Mouse (Mus musculus) brown adipose tissue, adult 24 weeks (tissue): Measurements from ENCODE around the gene Rcor1. TPM values are rescaled to one million over a fixed set of nuclear protein-coding genes. Genes with fewer than 3 reads are reported as not detected.

Experiments
- H3K27ac ChIP-seq: fragments of 200-500 bp; replicated peaks from 2 replicates; pipeline ENCODE4 v1.5.1; 2012; ENCODE audit warnings: low read depth, mild to moderate bottlenecking, low read length
- H3K4me1 ChIP-seq: fragments of 200-500 bp; 2 replicates; pipeline ENCODE4 v1.6.1; 2012; ENCODE audit warnings: low read length, mixed read lengths; ENCODE audit not compliant: control insufficient read depth, insufficient read depth, insufficient read length
- H3K4me3 ChIP-seq: fragments of 200-500 bp; 2 replicates; pipeline ENCODE4 v1.5.1; 2012; ENCODE audit warnings: low read depth, mild to moderate bottlenecking, low read length, moderate library complexity; ENCODE audit not compliant: insufficient read depth
- polyA plus RNA-seq: library from polyadenylated mRNA; stranded (reverse); fragments of >200 nt; gene quantifications from 2 replicates; pipeline ENCODE4 v1.2.4, GENCODE M21; 2012; ENCODE audit not compliant: missing spikeins, insufficient read depth, insufficient read length

Gene Rcor1
- polyA plus RNA-seq, 1 experiment, result 9.7 TPM

DNA sequence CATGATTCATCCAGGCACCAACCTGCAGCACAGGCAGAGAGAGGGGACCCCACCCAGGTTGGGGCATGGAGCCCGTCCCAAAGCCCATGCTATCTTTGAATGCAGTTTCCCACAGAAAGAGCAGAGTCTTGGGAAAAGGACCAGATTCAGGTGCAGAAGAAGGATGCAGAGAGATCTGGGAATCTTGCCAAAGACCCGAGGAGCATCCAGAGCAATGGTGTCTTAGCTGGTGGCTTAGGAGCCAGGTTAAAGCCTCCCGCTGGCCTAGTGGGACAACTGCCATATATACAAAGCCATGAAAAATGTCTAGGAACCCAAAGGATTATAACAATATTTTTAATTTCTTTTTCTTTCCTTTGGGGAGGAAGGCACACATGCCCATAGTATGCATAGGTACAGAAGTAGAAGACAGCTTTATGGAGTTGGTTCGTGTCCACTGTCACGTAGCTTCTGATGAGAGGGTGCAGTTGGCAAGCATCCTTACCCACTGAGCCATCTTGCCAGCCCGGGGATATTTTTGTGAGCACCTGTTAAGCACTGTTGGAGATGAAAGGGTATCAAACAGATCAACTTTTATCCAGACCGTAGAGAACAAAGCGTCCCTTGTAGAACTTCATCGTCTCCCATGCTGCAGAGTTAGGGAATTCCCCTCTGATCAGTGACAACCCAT lies 82.0 kb downstream of the Rcor1 start:
- H3K4me3 ChIP-seq, result no peak overlapping the region
- no peak overlapping the region for H3K27ac ChIP-seq
- H3K4me1 ChIP-seq, result no peaks in the 10 kb centered on the region

DNA sequence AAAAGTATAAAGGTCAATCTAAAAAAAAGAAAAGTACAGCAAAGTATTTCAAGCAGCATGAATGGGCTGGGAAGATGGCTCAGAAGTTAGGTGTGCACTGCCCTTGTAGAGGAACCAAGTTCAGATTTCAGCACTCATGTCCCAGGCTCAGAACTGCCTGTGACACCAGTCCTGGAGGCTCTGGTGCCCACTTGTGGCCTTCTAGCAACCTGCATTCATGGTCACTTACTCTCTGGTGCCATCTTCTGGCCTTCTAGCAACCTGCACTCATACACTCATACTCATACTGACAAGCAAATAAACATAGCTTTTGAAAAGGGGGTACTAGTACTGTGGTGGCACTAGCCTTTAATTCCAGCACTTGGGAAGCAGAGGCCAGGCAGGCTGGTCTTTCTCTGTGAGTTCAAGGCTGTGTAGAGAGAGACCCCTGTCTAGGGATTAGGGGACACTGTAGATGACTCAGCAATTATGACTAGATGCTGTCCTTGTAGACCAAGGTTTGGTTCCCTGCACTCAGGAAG lies 83.2 kb downstream of the Rcor1 start:
- Histone ChIP-seq H3K4me3 (no peak overlapping the region), H3K4me1 (no peaks in the 10 kb centered on the region), H3K27ac (no peak overlapping the region)

DNA sequence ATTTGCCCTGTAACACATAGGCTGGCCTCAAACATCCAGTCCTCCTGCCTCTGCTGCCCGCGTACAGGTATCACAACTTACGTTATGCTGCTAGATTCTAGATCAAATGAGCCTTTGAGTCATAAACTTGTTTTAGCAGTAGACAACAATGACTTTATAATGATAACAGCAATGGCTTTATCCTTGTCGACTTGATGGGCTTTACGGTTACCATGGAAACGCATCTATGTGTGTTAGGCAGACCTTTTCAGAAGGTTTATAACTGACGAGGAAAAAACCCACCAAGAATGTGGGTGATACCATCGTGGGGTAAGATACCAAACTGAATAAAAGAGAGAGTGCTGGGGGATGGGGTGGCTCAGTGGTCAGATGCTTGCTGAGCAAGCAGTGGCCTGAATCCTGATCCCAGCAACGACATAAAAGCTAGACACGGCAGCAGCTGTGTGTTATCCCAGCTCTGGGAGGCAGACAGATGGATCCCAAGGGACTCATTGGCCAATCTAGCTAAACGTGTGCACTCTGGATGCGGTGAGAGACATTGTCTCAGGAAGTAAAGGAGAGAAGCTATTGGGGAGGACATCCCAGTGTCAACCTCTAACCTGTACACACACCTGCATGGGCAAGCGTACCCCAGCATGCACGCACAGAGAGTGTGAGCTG lies 85.6 kb downstream of the Rcor1 start:
- Histone ChIP-seq H3K27ac (no peak overlapping the region), H3K4me1 (no peaks in the 10 kb centered on the region), H3K4me3 (no peak overlapping the region)

DNA sequence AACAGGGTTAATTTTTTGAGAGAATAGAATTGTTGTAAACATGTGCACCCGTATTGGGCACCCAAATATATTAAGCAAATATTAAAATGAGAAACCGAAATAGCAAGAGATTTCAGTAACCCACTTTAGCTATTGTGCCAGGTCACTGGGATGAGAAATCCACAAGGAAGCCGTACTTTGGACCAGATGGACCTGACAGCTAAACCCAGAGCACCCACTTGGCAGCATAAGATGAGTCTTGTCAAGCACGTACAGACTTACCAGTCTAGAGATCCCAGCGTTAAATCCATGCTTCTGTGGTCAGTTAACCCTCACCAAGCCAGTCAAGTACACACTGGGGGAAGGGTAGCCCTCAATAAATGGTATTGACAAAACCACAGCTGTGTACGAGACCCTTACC lies 86.5 kb downstream of the Rcor1 start:
- Histone ChIP-seq H3K4me1 (no peaks in the 10 kb centered on the region), H3K27ac (no peak overlapping the region), H3K4me3 (no peak overlapping the region)

DNA sequence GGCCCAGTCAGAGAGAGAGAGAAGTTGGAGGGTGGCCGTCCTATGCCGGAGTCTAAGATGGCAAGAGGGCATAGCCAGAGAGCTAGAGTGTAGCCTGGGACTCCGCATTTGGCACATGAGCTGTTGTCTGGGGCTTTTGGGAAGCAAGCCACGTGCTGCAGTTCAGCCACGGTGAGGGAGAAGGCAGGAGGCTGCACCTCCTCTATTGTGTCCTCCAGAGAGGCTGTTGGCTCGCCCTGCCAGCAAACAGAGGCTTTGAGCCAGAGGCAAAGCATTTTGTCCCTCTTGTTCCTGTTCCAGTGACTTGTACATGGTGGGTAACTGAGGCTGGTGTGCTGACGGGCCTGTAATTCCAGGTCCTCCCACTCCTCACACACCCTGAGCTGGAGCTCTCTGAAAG lies 95.0 kb downstream of the Rcor1 start:
- H3K4me1 ChIP-seq, result peaks cover 2% of the 10 kb centered on the region; the same call in 1 of the 2 replicates
- peak overlapping the region; percentile 80 for H3K27ac ChIP-seq
- no peak overlapping the region for H3K4me3 ChIP-seq

DNA sequence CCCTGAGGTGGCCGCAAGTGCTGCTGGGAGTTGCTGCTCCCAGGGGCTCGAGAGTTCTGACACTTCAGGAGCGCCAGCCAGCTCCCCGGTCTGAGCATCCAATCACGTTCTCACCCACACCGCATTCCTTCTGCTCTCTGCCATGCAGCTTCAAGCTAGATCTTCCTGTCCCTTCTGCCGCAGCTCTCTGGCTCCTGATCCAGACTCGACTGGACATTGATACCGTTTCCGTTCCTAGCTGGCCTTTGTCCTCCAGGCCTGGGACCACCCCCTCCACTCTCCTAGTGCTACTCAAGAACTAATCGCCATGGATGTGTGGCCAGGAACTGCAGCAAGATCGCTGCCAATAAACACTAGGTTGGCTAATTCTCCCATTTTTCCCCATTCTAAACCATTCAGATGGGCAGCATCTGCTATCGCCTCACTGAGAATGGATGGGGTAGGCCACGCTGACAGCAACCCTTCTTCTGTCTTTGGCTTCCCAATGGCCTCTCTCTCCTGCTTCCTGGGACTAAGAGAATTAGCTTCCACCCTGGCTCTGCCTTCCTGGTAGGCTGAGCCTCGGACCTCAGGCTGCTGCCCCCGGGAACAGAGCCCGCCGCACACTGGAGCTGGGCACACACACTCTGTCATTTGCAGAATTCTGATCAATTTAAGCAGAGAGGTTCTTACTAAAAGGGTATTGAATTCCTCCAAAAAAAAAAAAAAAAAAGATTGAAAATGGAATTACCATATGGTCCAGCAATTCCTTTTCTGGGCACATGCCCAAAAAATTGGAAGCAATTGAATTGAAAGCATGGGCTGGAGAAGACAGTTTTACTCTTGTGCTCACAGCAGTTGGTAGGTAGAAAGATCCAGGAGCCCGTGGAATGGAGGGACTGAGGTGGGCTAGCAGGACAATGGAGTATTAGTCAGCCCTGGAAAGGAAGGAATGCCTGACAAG lies 95.9 kb downstream of the Rcor1 start:
- Histone ChIP-seq H3K4me1 (peaks cover 2% of the 10 kb centered on the region; the same call in 1 of the 2 replicates), H3K4me3 (peak overlapping the region; percentile 22; the same call in 1 of the 2 replicates), H3K27ac (peak overlapping the region; percentile 80)

DNA sequence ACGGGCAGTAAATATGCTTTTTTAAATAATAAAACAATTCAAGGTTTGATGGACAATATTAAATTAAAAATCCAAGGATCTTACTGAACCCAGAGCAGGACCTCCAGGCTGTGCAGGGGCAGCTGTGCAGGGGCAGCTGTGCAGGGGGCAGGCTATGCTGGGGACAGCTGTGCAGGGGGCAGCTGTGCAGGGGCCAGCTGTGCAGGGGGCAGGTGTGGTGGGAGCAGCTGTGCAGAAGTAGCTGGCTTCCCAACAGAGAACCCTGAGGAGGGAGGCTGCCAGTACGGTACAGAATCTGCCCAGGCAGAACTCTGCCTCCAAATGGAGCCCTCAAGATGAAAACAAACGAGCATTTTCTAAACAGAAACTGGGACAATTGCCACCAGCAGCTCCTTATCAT lies 96.8 kb downstream of the Rcor1 start:
- H3K4me1 ChIP-seq, result peaks cover 2% of the 10 kb centered on the region; the same call in 1 of the 2 replicates
- no peak overlapping the region for H3K27ac ChIP-seq
- H3K4me3 ChIP-seq, result no peak overlapping the region

DNA sequence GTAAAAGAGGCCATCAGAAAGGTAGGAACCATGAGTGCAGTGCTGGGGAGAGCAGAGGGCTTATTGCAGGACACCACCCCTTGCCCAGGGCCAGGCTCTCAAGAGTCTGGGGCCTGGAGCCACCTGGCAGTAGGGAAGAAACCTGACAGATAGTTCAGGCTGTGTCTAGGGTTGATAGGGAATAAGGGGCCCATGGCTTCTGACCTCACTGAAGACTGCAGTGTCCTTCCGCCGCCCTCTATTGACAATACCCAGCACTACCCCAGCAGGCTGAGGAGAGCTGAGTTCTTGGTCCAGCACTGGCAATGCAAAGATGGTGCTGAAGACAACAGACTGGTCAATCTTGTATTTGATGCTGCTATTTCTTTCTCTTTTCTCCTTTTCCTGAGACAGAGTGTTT lies 97.9 kb downstream of the Rcor1 start:
- peaks cover 2% of the 10 kb centered on the region; the same call in 1 of the 2 replicates for H3K4me1 ChIP-seq
- no peak overlapping the region for H3K4me3 ChIP-seq
- H3K27ac ChIP-seq, result no peak overlapping the region

DNA sequence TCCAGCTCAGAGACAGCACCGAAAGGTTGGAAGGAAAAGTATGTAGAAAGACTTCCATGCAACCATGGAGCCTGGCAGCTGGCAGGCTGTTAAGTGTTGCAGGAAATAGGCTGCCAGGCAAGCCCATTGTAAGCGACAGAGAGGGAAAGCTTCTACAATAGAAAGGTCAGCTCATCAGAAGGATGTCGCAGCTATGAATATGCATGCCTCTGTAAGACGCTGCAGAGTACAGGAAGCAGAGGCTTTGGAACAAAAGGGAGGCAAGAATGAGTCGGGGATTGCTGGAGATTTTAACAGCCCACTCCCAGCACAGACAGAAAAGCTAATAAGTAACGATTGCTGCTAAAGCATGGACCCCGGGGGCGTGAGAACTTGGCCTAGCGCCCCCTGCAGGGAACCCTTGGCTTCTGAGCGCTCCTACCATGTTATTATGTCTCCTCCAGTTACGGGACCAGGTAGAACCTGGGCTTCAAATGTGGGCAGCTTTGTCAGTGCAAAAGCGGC lies 103.9 kb downstream of the Rcor1 start:
- H3K27ac ChIP-seq, result no peak overlapping the region
- H3K4me1 ChIP-seq, result peaks cover 5% of the 10 kb centered on the region; the same call in 1 of the 2 replicates
- 0 out of 2 replicates have a peak overlapping the region, but pooled peaks have one; percentile 10 for H3K4me3 ChIP-seq

DNA sequence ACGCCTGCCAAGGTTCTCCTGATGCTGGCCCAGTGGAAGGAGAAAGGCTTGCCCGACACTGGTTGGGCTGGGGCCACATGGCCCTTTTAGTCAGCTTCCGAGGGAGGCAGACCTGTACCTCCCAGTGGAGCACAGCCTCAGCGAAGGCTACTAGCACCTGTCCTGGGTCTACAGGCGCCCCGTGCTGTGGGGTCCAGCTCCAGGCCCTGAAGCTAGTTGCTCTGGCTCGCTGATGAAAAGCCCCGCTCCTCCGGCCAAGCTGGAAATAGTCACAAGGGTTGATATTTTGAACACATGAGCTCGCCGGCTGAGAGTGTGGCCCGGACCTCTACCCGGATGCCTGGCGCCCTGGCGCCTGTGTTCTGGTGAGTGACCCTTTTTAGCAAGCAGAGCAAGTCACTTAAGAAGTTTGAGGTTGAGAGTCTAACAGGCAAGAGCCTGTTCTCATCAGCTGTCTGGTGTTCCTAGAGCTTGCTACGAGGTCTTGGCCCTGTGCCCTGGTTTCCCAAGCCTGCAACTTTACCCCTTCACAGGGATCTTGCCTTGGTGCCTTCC lies 104.4 kb downstream of the Rcor1 start:
- Histone ChIP-seq H3K4me3 (no peak overlapping the region), H3K4me1 (peaks cover 5% of the 10 kb centered on the region; the same call in 1 of the 2 replicates), H3K27ac (no peak overlapping the region)

DNA sequence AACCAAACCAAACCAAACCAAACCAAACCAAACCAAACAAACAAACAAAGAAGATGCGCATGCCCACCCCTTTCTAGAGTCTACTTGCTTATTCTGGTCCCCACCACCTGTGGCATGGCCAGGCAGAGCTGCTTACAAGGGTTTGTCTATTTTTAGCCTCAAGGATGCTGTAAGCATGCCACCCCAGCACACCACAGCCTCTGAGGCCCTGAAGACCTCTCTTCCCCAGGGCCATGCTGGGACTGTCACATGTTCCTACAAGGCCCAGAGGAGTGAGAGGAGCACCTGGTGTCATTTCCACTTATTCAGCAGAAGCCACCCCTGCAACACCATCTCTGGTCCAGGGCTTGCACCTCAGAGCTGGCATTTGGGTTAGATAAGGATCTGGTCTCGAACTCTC lies 105.4 kb downstream of the Rcor1 start:
- no peak overlapping the region for H3K4me3 ChIP-seq
- H3K4me1 ChIP-seq, result peaks cover 5% of the 10 kb centered on the region; the same call in 1 of the 2 replicates
- H3K27ac ChIP-seq, result no peak overlapping the region

DNA sequence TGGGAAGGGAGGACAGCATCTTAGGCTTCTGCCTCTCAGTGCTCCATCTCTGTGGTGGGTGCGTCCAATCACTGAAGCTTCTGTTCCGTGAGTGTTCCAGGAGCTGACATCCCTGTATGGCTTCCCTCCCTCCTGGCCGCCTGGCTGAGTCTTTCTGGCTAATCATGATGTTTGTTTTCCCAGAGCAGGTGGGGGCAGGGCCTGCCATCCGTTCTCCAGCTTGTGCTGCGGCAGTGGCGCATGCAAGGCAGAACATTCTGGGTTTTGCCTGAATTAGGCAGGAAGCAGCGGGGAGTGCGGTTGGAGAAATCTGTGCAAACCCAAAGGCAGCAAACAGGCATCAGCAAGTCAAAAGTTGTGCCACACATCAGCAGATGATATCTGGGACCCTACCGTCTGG lies 106.1 kb downstream of the Rcor1 start:
- Histone ChIP-seq H3K27ac (no peak overlapping the region), H3K4me3 (no peak overlapping the region), H3K4me1 (peaks cover 5% of the 10 kb centered on the region; the same call in 1 of the 2 replicates)

DNA sequence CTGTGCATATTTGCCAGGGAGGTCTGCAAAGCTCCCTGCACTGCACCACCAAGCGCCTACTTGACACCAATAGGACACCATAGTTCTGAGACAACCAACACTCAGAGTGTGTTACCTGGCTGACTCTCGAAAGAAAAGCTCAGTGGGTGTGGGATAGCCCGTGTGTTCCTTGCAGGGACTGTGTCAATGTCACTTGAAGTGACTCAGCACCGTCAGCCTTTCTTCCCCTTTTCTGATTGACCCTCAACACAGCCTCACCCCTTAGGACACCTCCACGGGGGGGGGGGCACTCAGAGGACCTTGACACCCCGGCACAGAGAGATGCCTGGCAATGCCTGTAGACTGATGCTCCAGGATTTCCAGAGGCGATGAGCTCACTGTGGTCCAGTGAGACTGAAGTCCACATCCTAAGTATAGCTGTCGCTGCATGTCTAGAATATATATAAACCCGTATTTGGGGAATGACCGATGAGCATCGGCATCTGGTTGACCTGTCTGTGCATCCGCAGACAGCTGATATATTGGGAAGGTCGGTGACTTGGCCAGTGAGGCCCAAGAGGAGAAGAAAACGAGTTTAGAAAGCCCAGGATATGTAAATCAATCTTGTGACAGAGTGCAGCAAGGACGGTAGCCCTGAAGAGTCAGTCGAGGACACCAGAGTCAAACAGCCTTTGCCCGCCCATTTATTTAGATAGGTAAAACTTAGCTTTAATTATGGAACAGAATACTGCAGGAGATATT lies 110.5 kb downstream of the Rcor1 start:
- H3K27ac ChIP-seq, result no peak overlapping the region
- no peak overlapping the region for H3K4me3 ChIP-seq
- peaks cover under 1% of the 10 kb centered on the region; the same call in 1 of the 2 replicates for H3K4me1 ChIP-seq

DNA sequence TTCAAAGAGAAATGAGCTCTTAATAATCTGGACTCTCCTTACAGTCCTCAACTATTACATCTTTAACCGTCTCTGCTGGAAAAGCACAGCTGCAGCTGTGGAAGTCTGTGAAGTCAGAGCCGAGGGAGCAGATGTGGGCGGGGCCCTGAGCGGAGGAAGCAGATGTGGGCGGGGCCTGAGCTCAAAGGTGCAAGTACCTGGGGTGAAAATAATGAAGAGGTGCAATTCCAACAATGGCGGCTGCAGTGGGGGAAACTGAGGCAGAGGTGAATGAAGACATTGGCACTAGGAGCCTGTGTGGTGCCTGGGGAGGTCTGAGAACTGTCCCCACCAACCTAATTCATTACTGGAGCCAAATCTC lies 111.1 kb downstream of the Rcor1 start:
- Histone ChIP-seq H3K4me3 (no peak overlapping the region), H3K27ac (no peak overlapping the region), H3K4me1 (peaks cover 2% of the 10 kb centered on the region; the same call in 1 of the 2 replicates)
